Mouse (Mus musculus) bone marrow macrophage, adult 2 months (primary cell): ENCODE results near the gene Entpd6.

Experiments used
- CTCF ChIP-seq: IDR thresholded peaks from 2 replicates; pipeline ENCODE4 v1.5.1; 2012; ENCODE audit warnings: low read depth, mild to moderate bottlenecking, low read length, moderate library complexity
- POLR2A ChIP-seq: IDR thresholded peaks from 2 replicates; pipeline ENCODE4 v1.6.1; 2012; ENCODE audit warnings: mild to moderate bottlenecking, low read depth, low read length, borderline replicate concordance

- no peak for TF ChIP-seq POLR2A
- no peak for TF ChIP-seq CTCF
Measured at GRCm38 (mm10) chr2:150768678-150769077, 19.8 kb downstream of the Entpd6 start.
